Mouse (Mus musculus) pancreas, adult 10 weeks (tissue): Measurements from ENCODE around the gene Grin3a. TPM values are rescaled to one million over a fixed set of nuclear protein-coding genes. Genes with fewer than 3 reads are reported as not detected.

Experiments
- polyA plus RNA-seq: library from polyadenylated mRNA; stranded (reverse); fragments of 350-450 nt; fragmentation: Illumina TruSeq; extraction: RNeasy Lipid Tissue Mini Kit (QIAGEN cat#74804); gene quantifications from one replicate; pipeline ENCODE4 v1.2.3, GENCODE M21; 2015; ENCODE audit warnings: low read depth, low replicate concordance; ENCODE audit not compliant: insufficient read depth

Gene Grin3a
- not detected for polyA plus RNA-seq

DNA sequence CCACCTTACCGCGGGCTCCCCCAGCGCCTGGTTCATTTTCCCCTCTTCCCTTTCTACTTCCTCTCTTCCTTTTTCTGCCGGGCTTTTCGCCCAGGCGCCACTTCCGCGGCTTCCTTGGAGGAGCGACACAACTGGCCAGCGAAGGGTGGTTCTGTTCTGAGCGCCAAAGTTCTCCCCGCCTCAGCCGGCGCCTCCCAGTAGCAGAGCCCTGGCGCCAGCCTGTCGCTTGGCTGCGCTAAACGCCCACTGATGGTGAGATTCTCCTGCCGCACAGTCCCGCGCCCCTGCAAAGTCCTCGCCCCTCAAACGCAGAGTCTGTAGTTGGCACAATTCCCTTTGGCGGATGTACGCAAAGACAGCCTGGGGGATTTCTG, at the start of gene Grin3a:
Gene Grin3a, minus strand, starts transcription at position 133 of the 374 bp plus-strand sequence.

DNA sequence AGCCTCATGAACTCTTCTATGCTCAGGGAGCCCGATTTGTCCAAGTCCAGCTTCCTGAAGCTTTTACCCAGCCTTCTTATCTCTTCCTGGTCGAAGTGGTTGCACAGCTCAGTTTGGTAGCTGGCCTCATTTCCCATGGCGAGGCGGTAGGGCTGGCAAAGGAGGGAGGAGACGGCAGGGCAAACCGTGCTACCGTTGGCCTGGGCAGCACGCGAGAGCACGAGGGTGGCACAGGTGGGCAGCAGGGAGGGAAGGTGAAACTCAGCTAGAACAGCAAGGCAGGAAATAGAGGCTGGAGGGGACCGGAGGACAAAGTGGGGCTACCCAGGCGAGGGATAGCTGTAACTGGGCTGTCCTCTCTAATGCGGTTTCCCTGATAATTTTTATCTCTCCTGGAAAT, 163.7 kb downstream of the Grin3a start, which contains the start of gene Ppp3r2:
Gene Ppp3r2, minus strand, starts transcription at position 213 of the 400 bp plus-strand sequence.

DNA sequence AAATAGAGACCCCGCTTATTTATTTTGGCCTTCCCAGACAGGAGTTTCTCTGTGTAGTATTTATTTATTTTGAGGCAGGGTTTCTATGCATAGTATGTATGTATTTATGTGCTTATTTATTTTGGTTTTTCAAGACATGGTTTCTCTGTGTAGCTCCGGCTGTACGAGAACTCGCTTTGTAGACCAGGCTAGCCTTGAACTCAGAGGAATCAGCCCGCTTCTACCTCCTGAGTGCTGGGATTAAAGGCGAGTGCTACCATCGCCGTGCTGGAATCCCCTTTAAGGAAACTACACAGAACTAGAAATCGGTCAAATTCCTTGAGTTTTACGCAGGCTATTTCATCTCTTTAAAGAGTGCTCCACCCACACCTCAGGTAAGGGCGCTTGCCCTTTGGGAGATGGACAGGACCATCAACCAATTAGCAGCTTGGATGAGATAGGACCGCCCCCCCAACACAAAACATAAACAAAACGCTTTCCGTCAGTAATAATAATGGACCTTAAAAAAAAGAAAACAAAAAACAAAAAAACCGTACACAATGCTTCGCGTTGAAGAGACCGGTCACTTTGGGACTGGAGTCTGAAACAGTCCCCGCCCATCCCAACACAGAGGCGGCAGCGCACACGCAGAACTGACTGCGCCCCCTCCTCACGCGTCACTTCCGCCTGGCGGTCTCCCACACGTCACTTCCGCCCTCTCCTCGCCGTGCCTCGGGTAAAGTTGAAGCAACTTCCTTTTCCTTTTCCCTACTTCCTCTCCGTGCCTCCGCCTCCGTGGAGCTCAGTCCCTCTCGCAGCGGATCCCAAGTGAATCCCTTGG, 214.0 kb downstream of the Grin3a start, which contains the start of gene Rnf20:
Gene Rnf20, plus strand, starts transcription at position 688 of the 820 bp plus-strand sequence.

Other genes starting within 250 kb of the Grin3a start
- gene Tmem246, start 247.9 kb downstream of the Grin3a start, polyA plus RNA-seq = 2.7 TPM
- 18.3 TPM for gene Rnf20, start 213.7 kb downstream of the Grin3a start, polyA plus RNA-seq
- gene Ppp3r2, start 163.7 kb downstream of the Grin3a start, polyA plus RNA-seq = not detected